Mouse (Mus musculus) lung, adult 2 months (tissue): Measurements from ENCODE around the gene Cnbd2. TPM values are rescaled to one million over a fixed set of nuclear protein-coding genes. Genes with fewer than 3 reads are reported as not detected.

Experiments
- DNase-seq: peaks from one replicate; pipeline ENCODE4 v3.0.0; 2022
- H3K4me1 ChIP-seq: fragments of 200-500 bp; 2 replicates; pipeline ENCODE4 v1.6.1; 2011; ENCODE audit warnings: low read length; ENCODE audit not compliant: control insufficient read depth, insufficient read depth
- H3K4me3 ChIP-seq: fragments of 200-500 bp; replicated peaks from 2 replicates; pipeline ENCODE3; 2011; ENCODE audit warnings: low read depth, mild to moderate bottlenecking, control low read depth, low read length; ENCODE audit errors: extremely low read depth
- CTCF ChIP-seq: fragments of 200-500 bp; IDR thresholded peaks from 2 replicates; pipeline ENCODE4 v1.5.1; 2011; ENCODE audit warnings: mild to moderate bottlenecking, low read length, control low read depth; ENCODE audit not compliant: insufficient read depth
- POLR2A ChIP-seq: fragments of 200-500 bp; IDR thresholded peaks from 2 replicates; pipeline ENCODE4 v1.6.1; 2011; ENCODE audit warnings: low read depth, mild to moderate bottlenecking, control low read depth, low read length, borderline replicate concordance; ENCODE audit errors: extremely low read depth
- WGBS: fragments of 180-500 bp; shearing (Covaris S2); methylation state at CpG from one replicate; pipeline ENCODE4 v1.1.7; 2018; 5-methylcytosine and 5-hydroxymethylcytosine counted together
- polyA plus RNA-seq: library from polyadenylated mRNA; depleted of rRNA; stranded (reverse); fragments of >200 nt; gene quantifications from 2 replicates; pipeline ENCODE4 v1.2.3, GENCODE M21; 2012; rRNA removed

The Cnbd2 gene
- polyA plus RNA-seq, 1 experiment, result 1.2 TPM

DNA sequence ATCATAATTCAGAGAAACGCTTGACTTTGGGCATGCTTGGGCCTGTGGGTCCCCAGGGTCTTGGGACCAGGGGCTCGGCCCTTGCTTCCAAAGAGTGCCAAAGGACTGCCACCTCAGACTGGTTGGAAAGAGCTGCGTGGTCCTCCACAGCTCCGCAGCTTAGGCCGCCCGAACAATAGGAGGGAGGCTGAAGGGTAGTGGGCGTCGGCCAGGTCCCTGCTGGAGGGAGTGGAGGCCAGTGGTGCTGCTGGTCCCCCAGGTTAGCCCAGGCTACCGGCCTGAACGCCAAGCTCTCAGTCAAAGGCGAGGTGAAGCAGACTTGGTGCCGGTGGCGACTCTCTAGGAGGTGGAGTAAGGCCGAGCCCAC is 108.2 kb downstream of the Cnbd2 start:
- TF ChIP-seq CTCF, result no peak
- TF ChIP-seq POLR2A, result no peak
- DNase-seq, result no peak
- Histone ChIP-seq H3K4me3 (peak overlapping the region; percentile 67), H3K4me1 (peaks cover 4% of the 10 kb centered on the region; the same call in 1 of the 2 replicates)
- WGBS, result 19% methylated on average over 14 of the region's 14 CpGs

DNA sequence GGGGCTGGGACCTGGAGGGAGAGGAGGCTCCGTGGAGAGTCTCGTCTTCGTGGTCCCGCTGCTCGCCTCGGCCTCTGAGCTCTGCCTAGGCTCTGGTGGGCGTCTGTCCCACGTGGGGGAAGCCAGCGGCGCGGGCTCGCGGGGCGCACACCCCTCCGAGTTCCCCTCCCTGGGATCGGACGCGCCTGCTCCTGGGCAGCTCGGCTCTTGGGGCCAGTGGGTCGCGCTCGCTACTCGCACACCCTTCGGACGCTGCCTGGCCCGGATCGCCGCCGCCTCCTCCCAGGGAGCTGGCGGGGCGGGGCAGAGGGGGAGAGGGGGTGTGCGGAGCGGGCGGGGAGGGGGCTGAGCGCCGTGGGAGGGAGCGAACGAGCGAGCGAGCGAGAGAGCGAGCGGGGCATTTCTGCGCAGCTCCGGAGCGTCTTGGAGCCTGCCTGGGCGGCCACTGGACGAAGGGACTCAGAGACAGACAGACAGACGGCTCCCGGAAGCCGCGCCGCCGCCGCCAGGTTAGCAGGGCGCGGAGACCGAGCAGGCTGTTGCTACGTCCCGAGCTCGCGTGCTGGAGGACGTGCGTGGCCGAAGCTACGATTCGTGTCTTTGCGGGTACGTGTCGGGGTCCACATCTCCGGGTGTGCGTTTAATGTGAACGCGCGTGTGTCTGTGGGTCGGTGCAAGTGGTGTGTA is 108.7 kb downstream of the Cnbd2 start, which contains the start of gene Epb41l1:
Gene Epb41l1 (plus strand): TSS at position 216 of the 687 bp plus-strand sequence.
- H3K4me3 ChIP-seq, result peak within 1 kb of the TSS; percentile 67
- no peak for TF ChIP-seq CTCF
- TF ChIP-seq POLR2A, result 0 out of 2 replicates have a peak, but pooled peaks have one; percentile 15
- under 1% methylated on average over 61 of the region's 76 CpGs for WGBS
- DNase-seq, result peak; percentile 64
- H3K4me1 ChIP-seq, result peaks cover 4% of the 10 kb centered on the region; the same call in 1 of the 2 replicates

DNA sequence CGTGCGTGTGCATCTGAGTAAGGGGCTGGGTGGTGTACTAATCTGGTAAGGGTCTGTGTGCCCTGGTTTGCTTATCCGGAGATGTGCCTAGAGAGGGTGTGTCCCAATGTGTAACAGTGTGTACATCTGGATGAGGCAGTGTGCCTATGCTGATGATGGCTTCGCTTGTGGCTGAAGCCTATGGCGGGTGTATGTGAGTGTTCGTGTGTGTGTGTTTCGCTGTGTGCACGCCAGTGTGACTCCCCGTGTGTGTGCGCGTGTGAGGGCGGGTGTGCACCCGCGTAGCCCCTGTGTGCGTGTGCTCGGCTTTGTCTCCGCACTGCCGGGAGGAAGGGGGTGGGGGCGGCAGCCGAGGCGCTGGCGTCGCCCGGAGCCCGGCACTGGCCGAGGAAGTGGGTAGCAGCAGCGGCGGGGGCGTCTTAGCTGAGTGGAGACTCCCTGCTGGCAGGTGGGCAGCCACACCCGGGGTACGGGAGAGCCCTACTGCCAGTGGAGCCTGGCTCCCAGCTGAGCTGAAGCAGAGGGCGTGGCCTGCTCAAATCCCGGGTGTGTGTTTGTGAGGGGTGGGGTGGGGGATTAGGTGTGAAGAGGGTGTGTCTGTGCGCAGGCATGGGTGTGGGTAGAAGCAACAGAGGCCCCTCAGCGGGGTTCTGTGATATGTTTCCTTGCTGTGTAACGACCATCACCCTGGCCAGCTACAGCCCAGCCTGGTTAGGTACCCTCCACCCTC is 109.4 kb downstream of the Cnbd2 start:
- no peak for TF ChIP-seq POLR2A
- no peak for TF ChIP-seq CTCF
- WGBS, result under 1% methylated on average over 36 of the region's 36 CpGs
- peak; percentile 53 for DNase-seq
- Histone ChIP-seq H3K4me3 (peak overlapping the region; percentile 67), H3K4me1 (peaks cover 4% of the 10 kb centered on the region; the same call in 1 of the 2 replicates)

DNA sequence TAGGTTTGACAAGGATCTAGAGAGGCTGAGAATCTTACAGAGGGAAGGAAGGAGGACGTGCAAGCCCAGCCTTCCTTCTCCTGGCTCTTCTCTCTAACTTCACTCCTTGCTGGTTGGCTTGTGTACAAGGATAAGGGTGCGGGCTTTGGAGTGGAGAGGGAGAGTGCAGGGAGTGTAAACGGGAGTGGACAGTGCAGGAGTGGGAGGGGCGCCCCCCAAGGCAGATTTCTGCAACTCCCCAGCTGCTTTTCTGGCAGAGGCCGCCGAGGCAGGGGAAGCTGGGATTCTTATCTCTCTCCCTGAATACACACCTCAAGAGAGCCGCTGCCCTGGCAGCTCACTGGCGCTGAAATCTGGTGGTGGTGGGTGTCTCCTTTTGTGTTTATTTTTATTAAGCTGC is 110.5 kb downstream of the Cnbd2 start:
- 14% methylated on average over 8 of the region's 8 CpGs for WGBS
- no peak for DNase-seq
- H3K4me1 ChIP-seq, result peaks cover 4% of the 10 kb centered on the region; the same call in 1 of the 2 replicates
- no peak for TF ChIP-seq CTCF
- TF ChIP-seq POLR2A, result no peak
- H3K4me3 ChIP-seq, result no peak overlapping the region

DNA sequence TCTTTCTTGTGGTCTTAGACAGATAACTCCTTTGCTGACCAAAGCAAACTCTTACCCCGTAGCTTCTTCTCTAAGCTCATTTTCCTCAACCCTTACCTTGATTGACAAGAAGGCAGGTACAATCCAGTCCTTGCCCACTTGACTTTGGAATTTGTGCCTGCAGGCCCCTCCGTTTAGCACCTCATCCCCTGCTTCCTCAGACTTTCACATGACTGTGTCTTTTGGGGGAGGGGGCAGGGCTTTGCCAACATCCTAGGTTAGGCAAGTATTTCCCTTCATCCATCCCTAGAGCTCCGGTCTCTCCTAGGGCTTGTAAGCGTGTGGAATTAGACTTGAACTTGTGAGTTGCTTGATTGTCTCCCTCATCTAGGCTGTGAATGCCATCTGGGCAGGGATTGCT is 111.6 kb downstream of the Cnbd2 start:
- peaks cover 4% of the 10 kb centered on the region; the same call in 1 of the 2 replicates for H3K4me1 ChIP-seq
- DNase-seq, result no peak
- H3K4me3 ChIP-seq, result no peak overlapping the region
- TF ChIP-seq CTCF (no peak), POLR2A (no peak)
- WGBS, result 73% methylated on average over 4 of the region's 4 CpGs

Other genes starting within 250 kb of the Cnbd2 start
- gene Spag4, start 247.1 kb upstream of the Cnbd2 start, polyA plus RNA-seq, result 1.1 and 1.8 TPM in 2 replicates
- gene Cpne1, start 200.3 kb upstream of the Cnbd2 start, polyA plus RNA-seq, result 114 and 121 TPM in 2 replicates
- 12.5 and 21.1 TPM in 2 replicates for gene Rbm12, start 200.3 kb upstream of the Cnbd2 start, polyA plus RNA-seq
- gene Gm28036, start 185.2 kb upstream of the Cnbd2 start, polyA plus RNA-seq, result 5.1 and 6.5 TPM in 2 replicates
- gene Romo1, start 168.3 kb upstream of the Cnbd2 start, polyA plus RNA-seq, result 203 and 218 TPM in 2 replicates
- 40.6 and 42.8 TPM in 2 replicates for gene Nfs1, start 168.1 kb upstream of the Cnbd2 start, polyA plus RNA-seq
- 65.2 and 81.0 TPM in 2 replicates for gene Rbm39, start 132.1 kb upstream of the Cnbd2 start, polyA plus RNA-seq
- 15.8 and 19.9 TPM in 2 replicates for gene Phf20, start 115.8 kb upstream of the Cnbd2 start, polyA plus RNA-seq
- gene Scand1, start 405 bp downstream of the Cnbd2 start, polyA plus RNA-seq, result 157 and 282 TPM in 2 replicates
- gene Epb41l1, start 108.6 kb downstream of the Cnbd2 start, polyA plus RNA-seq, result 24.7 and 25.1 TPM in 2 replicates
- gene Aar2, start 235.3 kb downstream of the Cnbd2 start, polyA plus RNA-seq, result 31.3 and 35.0 TPM in 2 replicates